Mouse (Mus musculus): ENCODE measurements around the gene Pip5kl1.

- TF ChIP-seq EP300 (IDR thresholded peaks at IDR 0.05; ENCODE audit: insufficient read depth, low read depth, low read length), result no peak
- no peak for TF ChIP-seq CTCF (IDR thresholded peaks at IDR 0.05; ENCODE audit: low read depth, low read length)
Measured at GRCm38 (mm10) chr2:32597699-32598098, 23.1 kb downstream of the Pip5kl1 start.

Data from ES-Bruce4 (cell line).